Mouse (Mus musculus) ovary, adult 18-20 months (tissue): ENCODE data around the gene Uchl4.

Experiments used
- DNase-seq: peaks from one replicate; pipeline ENCODE4 v3.0.0; 2022; ENCODE audit warnings: low spot score, mixed read lengths

The Uchl4 gene

GRCm38 (mm10) chr9:64274919-64275318, 39.9 kb downstream of the Uchl4 start:
- DNase-seq: no peak

GRCm38 (mm10) chr9:64277706-64278105, 42.7 kb downstream of the Uchl4 start:
- DNase-seq: no peak

DNA sequence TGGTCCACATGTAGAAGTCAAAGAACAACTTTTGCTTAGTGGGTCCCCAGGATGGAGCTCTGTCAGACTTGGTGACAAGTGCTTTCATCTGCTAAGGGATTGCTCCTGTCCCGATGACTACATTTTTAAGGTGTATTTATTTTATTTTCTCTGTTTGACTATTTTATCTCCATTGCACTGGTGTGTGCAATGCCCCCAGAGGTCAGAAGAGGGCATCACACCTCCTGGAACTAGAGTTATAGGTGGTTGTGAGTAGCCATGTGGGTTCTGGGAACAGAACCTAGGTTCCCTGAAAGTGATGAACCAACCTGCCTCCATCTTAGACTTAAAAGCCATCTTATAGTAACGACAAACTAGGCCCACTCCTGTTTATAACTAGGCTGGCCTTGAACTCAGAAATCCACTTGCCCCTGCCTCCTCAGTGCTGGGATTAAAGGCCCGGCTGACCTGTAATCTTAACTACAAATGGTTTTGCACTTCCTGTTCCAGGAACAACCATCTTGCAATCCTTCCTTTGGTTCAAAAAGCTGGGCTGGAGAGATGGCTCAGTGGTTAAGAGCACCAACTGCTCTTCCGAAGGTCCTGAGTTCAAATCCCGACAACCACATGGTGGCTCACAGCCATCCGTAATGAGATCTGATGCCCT, 43.8 kb downstream of the Uchl4 start:
- DNase-seq: no peak

DNA sequence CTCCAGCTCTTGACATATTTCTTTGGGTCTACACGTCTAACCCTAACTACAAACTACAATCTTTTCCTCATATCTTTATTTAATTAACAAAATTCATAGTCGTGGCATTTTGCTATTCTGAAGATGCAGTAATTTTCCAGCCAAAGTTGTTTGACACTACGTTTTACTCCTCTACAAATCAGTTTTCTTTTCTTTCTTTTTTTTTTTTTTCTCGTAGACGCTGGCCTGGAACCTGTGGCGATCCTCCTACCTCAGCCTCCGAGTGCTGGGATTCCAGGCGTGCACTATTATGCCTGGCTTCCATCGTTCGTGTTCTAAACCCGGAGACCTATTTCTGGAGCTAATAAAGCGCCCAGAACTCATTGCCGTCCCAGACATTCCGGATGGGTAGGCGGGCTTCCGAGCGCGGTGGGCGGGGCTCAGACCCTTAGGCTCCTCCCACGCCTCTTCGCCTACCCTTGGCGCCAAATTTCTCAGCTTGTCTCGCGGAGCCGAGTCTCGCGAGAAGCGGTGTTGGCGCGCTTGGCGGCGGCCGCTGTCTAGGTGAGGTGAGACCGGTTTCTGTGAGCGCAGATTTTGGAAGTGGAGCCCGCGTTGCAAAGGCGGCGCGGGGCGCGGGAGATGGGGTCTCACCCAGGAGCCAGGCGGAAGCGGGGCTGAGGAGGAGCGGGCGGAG, 46.2 kb downstream of the Uchl4 start, which contains the start of gene Tipin:
TSS of gene Tipin (plus strand) at position 477 of the 676 bp plus-strand sequence.
- peak; percentile 87 for DNase-seq

GRCm38 (mm10) chr9:64281781-64282178, 46.8 kb downstream of the Uchl4 start:
- no peak for DNase-seq

DNA sequence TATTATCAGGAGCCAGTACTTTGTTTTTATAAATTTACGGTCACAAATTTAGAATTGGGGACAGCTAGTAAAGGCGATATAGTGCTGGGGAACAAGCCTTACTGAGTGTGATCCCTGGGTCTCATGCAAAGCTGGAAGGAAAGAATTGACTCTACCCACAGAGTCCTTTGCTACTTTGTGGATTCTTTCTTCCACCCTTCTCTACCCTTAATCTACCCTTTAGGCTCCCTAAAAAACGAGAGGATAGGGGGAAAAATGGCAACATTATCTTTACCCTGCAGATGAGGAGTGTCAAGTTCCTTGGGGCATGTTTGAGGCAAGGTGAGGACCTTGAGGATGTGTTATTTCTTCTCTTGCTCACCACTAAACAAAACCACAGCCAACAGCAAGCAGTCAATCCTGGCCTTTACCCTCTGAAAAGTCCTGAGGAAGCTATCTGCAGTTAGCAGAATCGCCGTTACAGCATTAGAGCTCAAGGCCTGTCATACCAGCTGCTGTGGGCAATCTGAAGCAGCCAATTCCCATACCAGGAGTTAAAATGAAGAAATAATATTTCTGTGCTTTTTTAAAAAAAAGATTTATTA, 47.5 kb downstream of the Uchl4 start:
- DNase-seq: no peak
